8 mouse cellular contexts compared by ENCODE assay signal in genomic region chr8:103623781-103624434, GRCm38 (mm10).
DNase-seq lines count a peak whose midpoint lies in the region; ATAC-seq and TF ChIP-seq lines count a peak whose summit lies in the region.

No protein-coding gene starts in this region.

- no peaks in the 10 kb centered on the region for H3K36me3 ChIP-seq in neural tube, embryonic 11.5 days (ENCODE audit: control insufficient read depth, insufficient read depth, low read length)
- H3K36me3 ChIP-seq in kidney, embryonic 14.5 days (ENCODE audit: control insufficient read depth, insufficient read depth, low read length), result no peaks in the 10 kb centered on the region

- H3K4me2 ChIP-seq in neural tube, embryonic 11.5 days (ENCODE audit: low read depth), result no peak overlapping the region
- H3K4me2 ChIP-seq in kidney, embryonic 14.5 days (replicated peaks; ENCODE audit: low read depth, low read length), result no peak overlapping the region

- no peak overlapping the region for H3K27ac ChIP-seq in neural tube, embryonic 11.5 days (ENCODE audit: low read depth, low read length)
- H3K27ac ChIP-seq in left cerebral cortex, adult 2 months, result no peak overlapping the region
- H3K27ac ChIP-seq in kidney, embryonic 14.5 days (ENCODE audit: low read depth, low read length), result no peak overlapping the region

- intact Hi-C loops in left cerebral cortex, adult 2 months (cut with DNase I), result no loop called here

- peak; percentile 36 for DNase-seq in neural tube, embryonic 11.5 days (ENCODE audit: low spot score)
- no peak for DNase-seq in neural tube, embryonic 10.5 days (ENCODE audit: extremely low spot score, low spot score)
- DNase-seq in left cerebral cortex, adult 2 months (ENCODE audit: extremely low spot score in 1 of 2, low spot score in 2 of 2), result peak; percentile 46
- peak; percentile 46 for DNase-seq in right cerebral cortex, postnatal 14 days
- no peak for DNase-seq in thymus, postnatal 10 days (ENCODE audit: low spot score in 2 of 2)
- no peak for DNase-seq in heart, adult 11 months

- no peaks in the 10 kb centered on the region for H3K4me1 ChIP-seq in neural tube, embryonic 11.5 days (ENCODE audit: control insufficient read depth, insufficient read depth, low read length)
- H3K4me1 ChIP-seq in kidney, embryonic 14.5 days (ENCODE audit: control insufficient read depth, insufficient read depth, low read length), result no peaks in the 10 kb centered on the region

- WGBS in neural tube, embryonic 11.5 days, result 46% methylated on average over 3 of the region's 3 CpGs
- WGBS in kidney, embryonic 14.5 days, result 62% methylated on average over 3 of the region's 3 CpGs

- H3K4me3 ChIP-seq in neural tube, embryonic 11.5 days (ENCODE audit: low read depth, low read length), result no peak overlapping the region
- H3K4me3 ChIP-seq in left cerebral cortex, adult 2 months, result no peak overlapping the region
- H3K4me3 ChIP-seq in kidney, embryonic 14.5 days (ENCODE audit: low read length), result no peak overlapping the region

- TF ChIP-seq CTCF in left cerebral cortex, adult 2 months (IDR thresholded peaks at IDR 0.05), result no peak

- ATAC-seq in neural tube, embryonic 11.5 days (ENCODE audit: insufficient read depth, low FRiP score, low TSS enrichment), result peak; percentile 81; the same call in 1 of the 2 replicates
- peak; percentile 99 for ATAC-seq in frontal cortex, adult (ENCODE audit: low TSS enrichment)
- ATAC-seq in kidney, embryonic 14.5 days (ENCODE audit: low FRiP score, low TSS enrichment), result no peak

- H3K27me3 ChIP-seq in neural tube, embryonic 11.5 days (ENCODE audit: control insufficient read depth, insufficient read depth, low read length), result no peaks in the 10 kb centered on the region
- H3K27me3 ChIP-seq in kidney, embryonic 14.5 days (ENCODE audit: control insufficient read depth, insufficient read depth, low read length), result no peaks in the 10 kb centered on the region

- H3K9me3 ChIP-seq in neural tube, embryonic 11.5 days (ENCODE audit: control insufficient read depth, low read length), result no peaks in the 10 kb centered on the region
- no peaks in the 10 kb centered on the region for H3K9me3 ChIP-seq in kidney, embryonic 14.5 days (ENCODE audit: control insufficient read depth, low read length)

- no peak overlapping the region for H3K9ac ChIP-seq in neural tube, embryonic 11.5 days (ENCODE audit: low read length)
- no peak overlapping the region for H3K9ac ChIP-seq in kidney, embryonic 14.5 days (ENCODE audit: low read depth, low read length)

Comparison
In these comparisons a context has a peak if more than half of its experiments do, and no peak if none do; other contexts are left out.
1. DNase-seq: peak in neural tube, embryonic 11.5 days (single experiment), left cerebral cortex, adult 2 months (2 of 2) and right cerebral cortex, postnatal 14 days (single experiment); none in neural tube, embryonic 10.5 days (single experiment), thymus, postnatal 10 days (0 of 2) and heart, adult 11 months (single experiment).